Mouse (Mus musculus): ENCODE measurements around the gene Golga5. TPM values are rescaled to one million over a fixed set of nuclear protein-coding genes. Genes with fewer than 3 reads are reported as not detected.
A peak's percentile ranks its signal among the peaks of the same experiment; 100 is the strongest.

Golga5 gene
- polyA plus RNA-seq, 1 experiment from 2014 or later, result 35.1 TPM

- Histone ChIP-seq H3K4me3 (ENCODE audit: low read depth, low read length) (peak within 1 kb of the TSS; percentile 57), H3K36me3 (ENCODE audit: control insufficient read depth, insufficient read depth, low read length) (no peaks in the 10 kb centered on the region), H3K27me3 (ENCODE audit: control insufficient read depth, insufficient read depth, low read length) (no peaks in the 10 kb centered on the region), H3K4me2 (replicated peaks; ENCODE audit: low read depth, low read length) (peak within 1 kb of the TSS; percentile 52), H3K4me1 (ENCODE audit: control insufficient read depth, insufficient read depth, low read length) (no peaks in the 10 kb centered on the region), H3K27ac (ENCODE audit: low read length) (no peak within 1 kb of the TSS), H3K9ac (replicated peaks; ENCODE audit: low read depth, low read length) (peak within 1 kb of the TSS; percentile 39; the same call in 1 of the 2 replicates), H3K9me3 (ENCODE audit: control insufficient read depth, low read depth, low read length) (no peaks in the 10 kb centered on the region)
- peak; percentile 99 for ATAC-seq (ENCODE audit: insufficient number of reproducible peaks, insufficient read depth, low FRiP score, low read depth)
- under 1% methylated on average over 28 of the region's 28 CpGs for WGBS
Observed at GRCm38 (mm10) chr12:102439632-102440023, 29.3 kb upstream of the Golga5 start, which contains the start of gene Lgmn. Lgmn (minus strand) TSS chr12:102439813.

- 80% methylated on average over 7 of the region's 7 CpGs for WGBS
Observed at GRCm38 (mm10) chr12:102440551-102440950, 28.4 kb upstream of the Golga5 start.

GRCm38 (mm10) chr12:102441141-102441540 lies 27.8 kb upstream of the Golga5 start:
- Histone ChIP-seq H3K9me3 (ENCODE audit: control insufficient read depth, low read depth, low read length) (no peaks in the 10 kb centered on the region), H3K36me3 (ENCODE audit: control insufficient read depth, insufficient read depth, low read length) (no peaks in the 10 kb centered on the region), H3K4me2 (replicated peaks; ENCODE audit: low read depth, low read length) (no peak overlapping the region), H3K27me3 (ENCODE audit: control insufficient read depth, insufficient read depth, low read length) (no peaks in the 10 kb centered on the region), H3K4me3 (ENCODE audit: low read depth, low read length) (no peak overlapping the region), H3K9ac (replicated peaks; ENCODE audit: low read depth, low read length) (no peak overlapping the region), H3K27ac (ENCODE audit: low read length) (no peak overlapping the region), H3K4me1 (ENCODE audit: control insufficient read depth, insufficient read depth, low read length) (no peaks in the 10 kb centered on the region)
- ATAC-seq (ENCODE audit: insufficient number of reproducible peaks, insufficient read depth, low FRiP score, low read depth), result no peak
- WGBS, result 84% methylated on average over 6 of the region's 6 CpGs

More at GRCm38 (mm10) chr12:102440551-102440950, 28.4 kb upstream of the Golga5 start:
- Histone ChIP-seq H3K9me3 (ENCODE audit: control insufficient read depth, low read depth, low read length) (no peaks in the 10 kb centered on the region), H3K9ac (replicated peaks; ENCODE audit: low read depth, low read length) (no peak overlapping the region), H3K27ac (ENCODE audit: low read length) (no peak overlapping the region), H3K4me1 (ENCODE audit: control insufficient read depth, insufficient read depth, low read length) (no peaks in the 10 kb centered on the region), H3K27me3 (ENCODE audit: control insufficient read depth, insufficient read depth, low read length) (no peaks in the 10 kb centered on the region), H3K4me2 (replicated peaks; ENCODE audit: low read depth, low read length) (no peak overlapping the region), H3K4me3 (ENCODE audit: low read depth, low read length) (no peak overlapping the region), H3K36me3 (ENCODE audit: control insufficient read depth, insufficient read depth, low read length) (no peaks in the 10 kb centered on the region)
- no peak for ATAC-seq (ENCODE audit: insufficient number of reproducible peaks, insufficient read depth, low FRiP score, low read depth)

- no peaks in the 10 kb centered on the region for H3K9me3 ChIP-seq (ENCODE audit: control insufficient read depth, low read depth, low read length)
- no peaks in the 10 kb centered on the region for H3K36me3 ChIP-seq (ENCODE audit: control insufficient read depth, insufficient read depth, low read length)
- H3K9ac ChIP-seq (replicated peaks; ENCODE audit: low read depth, low read length), result no peak overlapping the region
- WGBS, result 90% methylated on average over 15 of the region's 15 CpGs
- no peak for ATAC-seq (ENCODE audit: insufficient number of reproducible peaks, insufficient read depth, low FRiP score, low read depth)
- no peak overlapping the region for H3K4me2 ChIP-seq (replicated peaks; ENCODE audit: low read depth, low read length)
- H3K27me3 ChIP-seq (ENCODE audit: control insufficient read depth, insufficient read depth, low read length), result no peaks in the 10 kb centered on the region
- H3K4me3 ChIP-seq (ENCODE audit: low read depth, low read length), result no peak overlapping the region
- H3K27ac ChIP-seq (ENCODE audit: low read length), result no peak overlapping the region
- H3K4me1 ChIP-seq (ENCODE audit: control insufficient read depth, insufficient read depth, low read length), result no peaks in the 10 kb centered on the region
Observed at GRCm38 (mm10) chr12:102442639-102443038, 26.3 kb upstream of the Golga5 start.

- Histone ChIP-seq H3K36me3 (ENCODE audit: control insufficient read depth, insufficient read depth, low read length) (no peaks in the 10 kb centered on the region), H3K27ac (ENCODE audit: low read length) (no peak overlapping the region), H3K9me3 (ENCODE audit: control insufficient read depth, low read depth, low read length) (no peaks in the 10 kb centered on the region), H3K4me2 (replicated peaks; ENCODE audit: low read depth, low read length) (no peak overlapping the region), H3K4me1 (ENCODE audit: control insufficient read depth, insufficient read depth, low read length) (no peaks in the 10 kb centered on the region), H3K4me3 (ENCODE audit: low read depth, low read length) (no peak overlapping the region), H3K9ac (replicated peaks; ENCODE audit: low read depth, low read length) (no peak overlapping the region), H3K27me3 (ENCODE audit: control insufficient read depth, insufficient read depth, low read length) (no peaks in the 10 kb centered on the region)
- ATAC-seq (ENCODE audit: insufficient number of reproducible peaks, insufficient read depth, low FRiP score, low read depth), result no peak
- 82% methylated on average over 5 of the region's 5 CpGs for WGBS
Observed at GRCm38 (mm10) chr12:102443676-102444075, 25.3 kb upstream of the Golga5 start.

- WGBS, result 69% methylated on average over 4 of the region's 4 CpGs
- Histone ChIP-seq H3K36me3 (ENCODE audit: control insufficient read depth, insufficient read depth, low read length) (no peaks in the 10 kb centered on the region), H3K27me3 (ENCODE audit: control insufficient read depth, insufficient read depth, low read length) (no peaks in the 10 kb centered on the region), H3K27ac (ENCODE audit: low read length) (no peak overlapping the region), H3K9me3 (ENCODE audit: control insufficient read depth, low read depth, low read length) (no peaks in the 10 kb centered on the region), H3K9ac (replicated peaks; ENCODE audit: low read depth, low read length) (no peak overlapping the region), H3K4me2 (replicated peaks; ENCODE audit: low read depth, low read length) (no peak overlapping the region), H3K4me3 (ENCODE audit: low read depth, low read length) (no peak overlapping the region), H3K4me1 (ENCODE audit: control insufficient read depth, insufficient read depth, low read length) (no peaks in the 10 kb centered on the region)
- ATAC-seq (ENCODE audit: insufficient number of reproducible peaks, insufficient read depth, low FRiP score, low read depth), result no peak
Observed at GRCm38 (mm10) chr12:102445436-102445835, 23.5 kb upstream of the Golga5 start.

- 40% methylated on average over 10 of the region's 10 CpGs for WGBS
- Histone ChIP-seq H3K4me1 (ENCODE audit: control insufficient read depth, insufficient read depth, low read length) (peaks cover 3% of the 10 kb centered on the region; the same call in 1 of the 2 replicates), H3K4me3 (ENCODE audit: low read depth, low read length) (no peak overlapping the region), H3K27ac (ENCODE audit: low read length) (peak overlapping the region; percentile 33; the same call in 1 of the 2 replicates), H3K36me3 (ENCODE audit: control insufficient read depth, insufficient read depth, low read length) (no peaks in the 10 kb centered on the region), H3K4me2 (replicated peaks; ENCODE audit: low read depth, low read length) (no peak overlapping the region), H3K9me3 (ENCODE audit: control insufficient read depth, low read depth, low read length) (no peaks in the 10 kb centered on the region), H3K27me3 (ENCODE audit: control insufficient read depth, insufficient read depth, low read length) (no peaks in the 10 kb centered on the region), H3K9ac (replicated peaks; ENCODE audit: low read depth, low read length) (no peak overlapping the region)
- ATAC-seq (ENCODE audit: insufficient number of reproducible peaks, insufficient read depth, low FRiP score, low read depth), result no peak
Observed at GRCm38 (mm10) chr12:102450437-102450836, 18.5 kb upstream of the Golga5 start.

GRCm38 (mm10) chr12:102451126-102451851 lies 17.6 kb upstream of the Golga5 start:
- ATAC-seq (ENCODE audit: insufficient number of reproducible peaks, insufficient read depth, low FRiP score, low read depth), result no peak
- Histone ChIP-seq H3K4me2 (replicated peaks; ENCODE audit: low read depth, low read length) (no peak overlapping the region), H3K4me1 (ENCODE audit: control insufficient read depth, insufficient read depth, low read length) (peaks cover 3% of the 10 kb centered on the region; the same call in 1 of the 2 replicates), H3K9ac (replicated peaks; ENCODE audit: low read depth, low read length) (no peak overlapping the region), H3K9me3 (ENCODE audit: control insufficient read depth, low read depth, low read length) (no peaks in the 10 kb centered on the region), H3K4me3 (ENCODE audit: low read depth, low read length) (no peak overlapping the region), H3K27ac (ENCODE audit: low read length) (no peak overlapping the region; the same call in 1 of the 2 replicates), H3K27me3 (ENCODE audit: control insufficient read depth, insufficient read depth, low read length) (no peaks in the 10 kb centered on the region), H3K36me3 (ENCODE audit: control insufficient read depth, insufficient read depth, low read length) (no peaks in the 10 kb centered on the region)
- WGBS, result 83% methylated on average over 8 of the region's 8 CpGs

Data from stomach, embryonic 14.5 days (tissue).